Mouse (Mus musculus): ENCODE results near the gene Pcsk5.

Pcsk5 gene

DNA sequence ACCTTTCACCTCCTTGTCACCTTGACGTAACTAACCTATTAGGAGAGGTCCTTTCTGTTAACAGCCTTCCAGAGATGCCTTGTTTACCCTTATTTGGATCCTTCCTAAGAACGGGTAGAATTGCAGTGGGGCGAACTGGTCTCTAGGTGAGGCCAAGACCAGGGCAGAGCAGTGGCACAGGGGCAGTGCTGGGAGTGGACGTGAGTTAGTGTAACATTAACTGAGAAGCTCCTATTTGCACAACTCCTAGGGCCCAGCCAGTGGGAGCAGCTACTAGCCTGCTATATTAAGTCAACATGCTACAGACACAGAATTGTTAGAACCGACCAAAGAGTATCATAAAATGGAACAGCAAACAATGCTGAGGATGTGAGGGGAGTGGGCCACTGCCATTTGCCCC, 30.8 kb downstream of the Pcsk5 start:
- DNase-seq = no peak

DNA sequence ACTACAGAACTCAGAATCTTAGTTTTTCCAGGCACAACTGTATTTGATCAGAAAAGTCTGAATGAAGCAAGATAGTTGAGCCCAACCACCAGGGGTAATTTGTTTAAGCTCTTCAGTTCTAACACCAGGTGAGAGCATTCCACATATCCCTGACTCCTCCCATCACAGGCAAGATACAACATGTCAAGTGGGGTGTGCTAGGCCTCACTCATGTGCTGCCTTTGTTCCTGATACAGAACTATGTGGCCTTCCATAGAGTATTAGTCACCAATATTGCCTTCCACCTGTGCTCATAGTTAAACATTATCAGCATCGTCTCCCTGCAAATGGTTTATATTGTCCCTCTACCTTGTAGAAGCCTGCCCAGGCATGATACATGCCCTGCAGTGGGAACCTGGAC, 36.6 kb downstream of the Pcsk5 start:
- no peak for DNase-seq

DNA sequence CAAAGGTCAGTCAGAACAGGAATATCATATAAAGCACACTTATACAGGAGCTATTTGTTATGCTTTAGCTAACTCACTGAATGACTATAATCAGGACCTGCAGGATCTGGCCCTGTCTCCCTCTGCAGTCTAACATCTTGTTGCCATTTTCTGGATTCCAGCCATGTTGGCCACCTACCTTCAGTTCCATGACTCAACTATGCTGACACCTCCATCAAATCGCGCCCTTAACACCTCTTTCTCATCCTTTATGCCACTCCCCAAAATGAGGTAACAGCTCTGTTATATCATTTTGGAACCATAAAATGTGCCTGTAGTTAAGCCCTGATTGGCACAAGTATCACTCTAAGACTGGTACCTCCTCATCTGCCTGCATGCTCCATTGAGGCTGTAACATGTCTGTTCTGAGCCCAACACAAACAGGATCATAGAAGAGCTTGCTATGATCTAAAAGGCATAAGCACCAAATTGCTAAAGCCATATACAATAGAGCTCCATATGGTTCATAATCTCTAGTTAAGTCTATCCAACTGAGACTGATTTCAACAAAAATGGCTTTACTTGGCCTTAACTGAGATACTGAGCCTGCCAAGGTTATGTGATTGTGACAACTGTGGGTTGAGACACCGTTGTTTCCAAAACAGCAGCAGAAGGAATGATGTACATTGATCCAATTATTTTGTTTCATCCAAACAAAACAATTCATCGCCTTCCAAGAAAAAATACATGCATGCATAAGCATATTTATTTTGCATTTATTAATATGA, 37.8 kb downstream of the Pcsk5 start:
- DNase-seq = no peak

DNA sequence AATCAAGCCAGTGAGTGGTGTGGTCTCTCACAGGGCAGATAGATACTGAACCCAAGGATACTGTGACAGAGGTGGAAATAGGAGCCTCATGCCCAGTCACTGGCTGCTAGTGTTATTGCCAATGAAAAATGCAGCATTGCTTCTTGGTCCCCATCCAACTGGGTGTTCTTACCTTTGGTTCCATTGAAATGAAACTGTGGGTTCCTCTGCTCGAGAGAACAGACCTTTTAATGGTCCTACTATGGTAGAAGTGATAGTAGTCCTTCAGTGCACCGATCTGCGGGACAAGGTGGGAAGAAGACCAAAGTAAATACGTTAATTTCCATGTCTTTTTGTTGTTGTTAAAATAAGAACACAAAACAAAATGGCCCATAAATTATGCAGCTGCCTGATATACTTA, 44.0 kb downstream of the Pcsk5 start:
- no peak for DNase-seq

DNA sequence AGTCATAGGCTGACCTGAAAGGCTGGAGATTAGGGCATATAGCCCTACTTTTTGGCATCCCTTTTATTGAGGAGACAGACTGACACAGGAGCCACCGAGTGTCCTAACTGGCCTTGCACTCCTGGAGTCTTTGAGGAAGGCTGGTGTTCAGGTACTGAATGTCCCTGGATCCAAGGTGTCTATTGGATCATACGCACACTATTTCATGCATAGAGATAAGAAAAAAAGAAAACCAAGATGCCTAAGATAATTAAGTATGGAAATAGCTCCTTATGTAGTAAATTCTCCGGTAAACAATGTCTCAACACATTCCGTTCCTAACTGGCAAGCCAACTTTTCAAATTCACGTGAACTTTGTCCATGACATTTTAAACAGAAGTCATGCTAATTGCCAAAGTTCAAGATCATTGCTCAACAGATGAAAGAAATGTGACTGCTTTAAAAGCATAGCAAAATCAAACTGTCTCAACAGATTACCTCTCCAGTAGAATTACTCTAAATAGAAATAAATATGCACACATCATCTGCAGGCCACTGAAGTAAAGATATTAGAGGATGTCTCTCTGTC, 45.9 kb downstream of the Pcsk5 start:
- DNase-seq = peak in 1 of 2 experiments; percentile 16

DNA sequence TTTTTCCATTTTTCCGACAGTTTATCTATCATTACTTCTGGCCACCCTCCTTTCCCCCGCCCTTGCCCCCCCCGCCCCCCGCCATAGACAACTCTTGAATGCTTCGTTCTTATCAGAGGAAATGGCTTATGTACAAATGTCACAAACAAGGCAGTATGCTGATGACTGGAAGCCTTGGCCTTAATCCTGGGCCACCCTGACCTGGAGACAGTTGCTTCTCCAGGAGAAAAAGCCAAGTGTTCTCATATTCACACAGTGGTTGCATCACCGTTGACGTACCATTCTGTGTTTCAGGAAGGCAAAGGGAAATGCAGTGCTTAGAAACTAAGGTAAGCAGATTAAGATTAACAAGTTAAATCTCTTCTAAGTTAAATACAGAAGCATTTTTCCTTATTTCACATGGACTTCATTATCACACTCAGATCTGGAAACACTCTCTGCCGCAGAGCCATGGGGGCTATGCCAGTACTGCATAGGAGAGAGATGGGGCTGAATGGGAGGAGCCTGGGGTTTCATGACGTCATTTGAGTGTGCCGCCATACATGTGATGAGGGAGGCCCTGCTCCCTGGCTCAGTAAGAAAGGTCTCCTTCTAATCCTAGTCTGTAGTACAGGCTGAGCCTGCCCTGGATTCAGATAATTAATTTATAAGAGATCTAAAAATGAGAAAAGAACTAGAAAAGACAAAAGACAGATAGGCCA, 48.7 kb downstream of the Pcsk5 start:
- peak in 1 of 2 experiments; percentile 43 for DNase-seq

DNA sequence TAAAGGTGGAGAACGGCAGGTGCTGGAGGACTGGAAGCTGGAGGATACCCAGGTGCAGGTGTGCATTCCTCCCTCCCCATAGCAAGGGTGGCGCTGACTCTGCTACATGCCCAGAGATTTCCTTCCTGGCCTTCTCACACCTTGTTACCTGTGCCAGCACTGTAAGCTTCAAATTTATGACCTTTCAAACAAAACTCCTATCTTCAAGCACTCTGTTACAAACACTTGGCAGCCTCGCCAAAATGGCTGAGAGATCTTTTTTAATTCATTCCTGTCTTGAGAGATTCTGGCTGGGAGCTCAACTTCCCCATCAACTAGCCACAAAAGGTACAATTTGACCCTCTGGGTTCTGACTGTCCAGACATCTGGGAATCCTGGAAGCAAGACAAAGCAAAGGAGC, 50.7 kb downstream of the Pcsk5 start:
- no peak for DNase-seq

DNA sequence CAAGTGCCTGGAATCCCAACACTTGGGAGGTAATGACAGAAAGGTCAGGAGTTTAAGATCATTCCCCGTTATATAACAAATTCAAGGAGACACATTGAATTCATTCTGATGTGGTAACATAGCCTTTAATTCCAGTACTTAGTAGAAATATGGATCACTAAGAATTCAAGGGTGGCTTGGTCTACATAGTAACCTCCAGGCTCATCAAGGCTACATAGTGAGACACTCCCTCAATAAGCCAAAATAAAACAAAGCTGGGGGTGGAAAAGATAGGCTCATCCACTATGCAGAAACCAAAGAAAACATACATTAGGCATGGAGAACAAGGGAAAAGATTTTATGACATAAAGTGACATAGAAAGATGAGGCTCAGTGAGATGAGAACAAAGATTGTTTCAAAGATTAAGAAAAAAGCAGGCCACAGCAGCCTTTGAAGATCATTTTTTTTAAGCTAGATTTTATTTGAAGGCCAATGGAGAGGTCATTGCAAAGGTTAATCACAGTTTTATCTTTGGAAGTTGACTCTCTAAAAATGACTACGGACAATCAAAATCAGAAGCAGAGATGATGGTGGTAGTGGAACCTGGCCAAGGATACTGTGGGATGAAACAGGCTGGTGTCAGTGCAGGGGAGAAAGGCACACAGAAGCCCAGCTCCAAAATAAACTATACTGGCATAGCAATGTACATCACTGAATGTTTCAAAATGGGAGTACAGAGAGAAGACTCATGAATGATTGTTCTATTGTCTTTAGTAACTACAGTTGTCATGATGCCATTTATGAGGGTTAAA, 52.8 kb downstream of the Pcsk5 start:
- DNase-seq = no peak

DNA sequence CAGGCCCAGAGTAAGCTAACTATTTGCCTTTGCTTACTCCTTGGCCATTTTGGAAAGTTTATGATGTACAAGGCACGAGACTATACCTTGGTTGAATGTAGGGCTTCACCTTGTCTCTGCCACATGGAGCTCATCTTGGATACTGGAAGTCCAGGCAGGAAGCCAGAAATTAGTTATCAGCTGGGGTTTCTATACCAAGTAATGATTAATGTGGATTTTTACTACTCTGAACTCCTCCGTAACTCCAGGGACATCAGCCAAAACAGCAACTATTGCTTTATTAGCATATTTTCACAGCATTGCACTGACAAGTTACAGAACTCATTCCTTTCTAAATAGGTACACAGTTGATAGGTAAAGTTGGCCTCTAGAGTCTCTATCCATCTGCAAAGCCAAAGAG, 54.2 kb downstream of the Pcsk5 start:
- peak in 1 of 2 experiments; percentile 32 for DNase-seq

DNA sequence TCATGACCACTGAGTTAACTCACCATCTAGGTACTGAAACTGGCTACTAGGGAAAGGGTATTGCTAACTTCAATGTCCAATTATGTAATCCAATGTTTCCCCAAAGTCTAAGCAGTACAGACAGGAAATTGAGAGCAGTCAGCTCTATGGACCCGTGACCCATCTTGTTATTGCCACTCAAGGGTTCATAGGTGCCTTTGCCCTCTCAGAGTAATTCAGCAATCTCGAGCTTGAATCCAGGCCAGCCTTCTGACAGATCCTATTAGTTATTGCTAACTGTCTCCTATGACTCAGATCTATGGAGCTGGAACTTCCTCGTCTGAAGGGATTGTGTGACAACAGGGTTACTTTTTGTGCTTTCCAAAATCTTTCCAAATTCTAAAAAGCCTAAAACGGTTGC, 56.1 kb downstream of the Pcsk5 start:
- DNase-seq = peak; percentile 69 to 77

DNA sequence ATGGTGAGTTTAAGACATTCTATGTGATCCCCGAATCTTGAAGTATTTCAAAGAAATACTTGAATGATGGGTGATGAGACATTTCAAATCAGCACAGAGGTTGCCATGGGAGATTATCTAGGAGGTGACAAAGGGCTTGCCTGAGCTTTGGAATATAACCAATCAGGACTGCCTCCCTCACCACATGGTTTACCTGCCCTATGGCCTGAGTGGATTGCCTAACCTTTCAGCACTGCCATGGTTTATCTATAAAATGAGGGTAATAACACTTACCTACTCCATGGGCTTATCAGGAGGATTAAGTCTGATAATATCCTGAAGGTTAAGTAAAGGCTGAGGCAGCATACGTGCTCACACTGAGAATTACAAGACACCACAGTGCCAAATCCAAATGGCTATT, 61.5 kb downstream of the Pcsk5 start:
- no peak for DNase-seq

DNA sequence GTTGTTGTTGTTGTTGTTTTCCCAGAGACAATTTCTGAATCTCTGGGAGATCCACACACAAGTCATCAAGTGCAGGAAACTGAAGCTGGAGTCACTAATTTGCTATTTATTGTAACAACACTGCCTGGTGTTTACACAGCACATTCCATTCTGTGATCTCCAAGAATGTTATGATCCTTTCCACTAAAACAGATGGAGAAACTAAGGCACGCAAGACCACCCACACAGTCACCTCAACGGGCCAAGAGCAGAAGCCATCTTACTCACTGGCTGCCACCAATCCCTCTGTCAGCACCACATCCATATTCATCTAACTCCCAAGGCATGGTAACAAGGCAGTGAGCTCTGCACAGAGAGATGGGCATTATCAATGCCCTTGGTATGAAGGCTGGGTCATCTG, 62.3 kb downstream of the Pcsk5 start:
- DNase-seq = no peak

DNA sequence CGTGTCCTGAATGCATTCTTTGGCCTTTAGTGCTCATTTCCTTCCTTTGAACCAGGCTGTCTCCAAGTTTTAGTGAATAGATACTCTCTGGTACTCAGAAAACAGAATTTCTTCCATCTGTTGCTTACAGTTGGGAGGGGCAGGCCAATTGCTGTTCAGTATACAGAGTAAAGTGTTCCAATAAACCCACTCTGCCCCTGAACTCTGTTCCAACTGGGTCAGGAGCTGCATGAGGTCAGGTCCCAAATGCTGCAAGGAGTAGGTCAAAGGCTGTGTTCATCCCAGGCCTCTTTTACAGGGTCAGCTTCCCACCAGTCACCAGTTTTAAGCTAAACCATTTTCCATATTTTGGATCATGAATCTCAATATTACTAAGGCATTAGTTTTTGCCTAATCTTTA, 63.4 kb downstream of the Pcsk5 start:
- DNase-seq = peak in 1 of 2 experiments; percentile 46

DNA sequence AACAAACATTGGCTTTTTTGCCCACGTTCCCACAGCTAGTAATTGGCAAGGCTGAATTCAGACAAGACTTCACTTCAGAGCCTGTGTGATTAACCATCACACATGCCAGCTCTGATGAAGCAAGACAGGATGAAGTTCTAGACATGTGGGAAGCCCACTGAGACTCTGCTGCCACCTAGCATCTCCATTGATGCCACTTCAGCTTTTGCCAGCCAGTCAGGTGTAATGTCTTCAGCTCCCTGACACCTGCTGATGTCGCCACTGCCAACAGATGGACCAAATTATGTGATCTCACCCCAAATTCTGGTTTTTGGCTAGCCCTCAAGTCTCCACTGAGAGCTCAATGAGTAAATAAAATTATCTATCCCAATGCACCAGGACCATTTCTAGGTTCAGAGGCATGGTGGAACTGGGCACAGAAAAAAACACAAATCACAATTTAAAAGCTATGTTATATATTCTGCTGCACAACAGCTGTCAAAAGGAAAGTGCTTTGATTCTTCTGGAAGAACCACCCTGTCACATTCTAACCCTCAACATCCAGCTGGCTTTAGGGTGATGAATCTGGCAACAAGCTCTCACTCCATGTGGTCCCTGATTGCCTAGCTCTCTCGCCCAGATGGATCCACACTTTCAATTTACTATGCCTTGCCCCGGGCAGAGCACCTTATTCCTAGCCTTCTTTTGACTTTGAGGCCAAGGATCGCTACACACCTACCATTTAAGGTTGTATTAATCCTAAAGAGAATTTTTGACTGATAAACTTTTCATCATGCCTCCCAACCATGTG, 67.6 kb downstream of the Pcsk5 start:
- peak; percentile 21 to 45 for DNase-seq

DNA sequence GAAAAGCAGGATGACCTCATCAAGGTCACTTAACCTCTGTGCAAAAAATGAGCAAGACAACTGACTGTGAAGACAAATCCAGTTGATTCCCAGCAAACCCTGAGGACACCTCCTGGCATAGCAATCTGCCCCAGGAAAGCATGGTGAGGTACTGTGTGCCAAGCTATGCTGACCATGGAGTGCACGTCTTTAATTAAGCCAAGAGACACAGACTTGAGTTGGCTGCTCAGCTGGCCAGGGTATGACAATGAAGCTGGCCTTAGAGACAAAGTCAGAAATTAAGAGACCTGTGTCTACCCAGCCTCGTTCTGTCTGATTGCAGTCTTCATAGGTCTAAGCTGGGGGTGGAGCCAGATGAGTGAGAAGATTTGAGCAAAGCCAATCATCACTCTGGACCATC, 72.4 kb downstream of the Pcsk5 start:
- DNase-seq = no peak

DNA sequence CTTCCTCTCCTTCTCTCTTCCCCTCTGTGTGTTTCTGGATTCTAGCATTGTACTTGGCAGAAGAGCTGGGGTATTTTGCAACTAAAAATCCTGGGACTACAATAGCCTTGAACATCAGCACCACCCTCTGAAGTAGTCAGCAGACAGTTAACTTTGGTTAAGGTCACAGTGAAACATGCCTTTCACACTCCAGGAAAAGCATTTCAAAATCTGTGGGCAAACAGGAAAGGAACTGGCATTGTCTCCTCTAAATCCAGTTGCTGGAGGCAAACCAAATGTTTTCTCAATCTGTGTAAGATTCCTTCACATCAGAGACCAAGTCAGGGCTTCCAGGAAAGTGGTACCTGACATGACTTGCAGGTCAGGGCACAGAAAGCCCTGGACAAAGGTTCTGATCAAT, 74.7 kb downstream of the Pcsk5 start:
- DNase-seq = no peak

DNA sequence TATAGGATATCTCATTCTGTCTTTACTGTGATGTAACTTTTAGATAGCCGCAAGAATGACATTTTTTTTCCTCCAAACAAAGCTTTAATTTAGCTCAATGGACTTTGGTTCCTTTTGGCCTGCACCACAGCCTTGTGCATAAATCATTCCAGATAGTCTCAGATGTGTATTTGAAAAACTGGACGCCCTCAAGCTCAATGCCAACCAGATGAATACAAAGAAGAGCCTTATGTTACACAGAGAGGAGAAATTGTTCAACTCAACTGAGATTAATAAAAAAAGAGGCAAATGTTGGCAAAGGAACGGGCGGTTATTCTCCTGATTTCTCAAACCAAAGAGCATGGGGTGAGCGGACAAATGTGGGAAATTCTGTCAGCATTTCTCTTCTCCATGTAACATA, 75.8 kb downstream of the Pcsk5 start:
- DNase-seq = no peak

DNA sequence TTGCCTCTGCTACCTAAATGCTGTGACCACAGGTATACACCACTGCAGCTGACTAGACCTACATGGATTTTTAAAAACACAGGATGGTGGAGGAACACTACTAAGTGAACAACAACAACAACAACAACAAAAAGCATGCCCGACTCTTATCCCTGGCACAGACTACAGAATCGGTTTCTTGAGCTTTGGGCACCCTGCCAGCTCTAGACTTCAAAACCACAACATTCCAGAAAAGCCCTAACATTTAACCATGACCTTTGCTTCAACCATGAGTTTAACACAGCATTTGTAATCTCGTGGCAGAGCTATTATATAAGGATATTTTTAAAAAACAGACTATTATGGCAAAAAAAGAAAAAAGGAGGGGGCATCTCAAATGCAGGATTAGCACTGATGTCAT, 84.6 kb downstream of the Pcsk5 start:
- DNase-seq = peak in 1 of 2 experiments; percentile 41

DNA sequence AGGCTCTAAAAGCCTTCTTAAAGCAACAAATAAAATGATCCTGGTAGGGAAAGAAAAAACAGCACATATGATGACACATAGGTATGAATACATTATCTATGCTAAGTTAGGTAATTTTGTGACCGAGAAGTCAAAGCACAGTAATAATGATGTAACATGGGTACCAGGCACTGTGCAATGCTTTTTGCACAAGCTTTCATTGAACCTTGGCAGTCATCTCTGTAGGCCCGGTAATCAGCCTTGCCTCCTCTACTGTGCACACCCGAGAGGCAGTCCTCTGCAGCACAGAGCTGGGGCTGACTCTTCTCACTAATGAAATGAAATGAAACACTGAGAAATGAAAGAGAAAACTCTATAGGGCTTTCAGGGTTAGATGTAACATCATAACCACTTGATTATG, 89.1 kb downstream of the Pcsk5 start:
- no peak for DNase-seq

DNA sequence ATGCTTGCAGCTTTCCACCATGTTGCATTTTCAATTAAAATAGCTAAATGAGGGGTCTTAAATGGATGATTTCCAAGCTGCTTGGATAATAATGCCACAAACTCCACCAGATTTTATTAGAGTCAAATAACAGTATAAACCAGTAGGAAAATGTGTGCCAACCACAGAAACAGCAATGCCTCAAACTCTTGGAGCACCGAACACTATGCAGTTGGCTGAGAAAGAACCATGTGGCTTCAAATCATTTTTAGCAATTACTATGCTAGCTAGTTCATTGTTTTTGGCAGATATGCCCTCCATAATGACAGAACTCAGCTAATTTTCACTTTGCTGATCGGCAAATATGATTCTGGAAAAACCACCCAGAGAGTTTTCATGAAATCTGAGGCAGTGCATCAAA, 92.1 kb downstream of the Pcsk5 start:
- no peak for DNase-seq

DNA sequence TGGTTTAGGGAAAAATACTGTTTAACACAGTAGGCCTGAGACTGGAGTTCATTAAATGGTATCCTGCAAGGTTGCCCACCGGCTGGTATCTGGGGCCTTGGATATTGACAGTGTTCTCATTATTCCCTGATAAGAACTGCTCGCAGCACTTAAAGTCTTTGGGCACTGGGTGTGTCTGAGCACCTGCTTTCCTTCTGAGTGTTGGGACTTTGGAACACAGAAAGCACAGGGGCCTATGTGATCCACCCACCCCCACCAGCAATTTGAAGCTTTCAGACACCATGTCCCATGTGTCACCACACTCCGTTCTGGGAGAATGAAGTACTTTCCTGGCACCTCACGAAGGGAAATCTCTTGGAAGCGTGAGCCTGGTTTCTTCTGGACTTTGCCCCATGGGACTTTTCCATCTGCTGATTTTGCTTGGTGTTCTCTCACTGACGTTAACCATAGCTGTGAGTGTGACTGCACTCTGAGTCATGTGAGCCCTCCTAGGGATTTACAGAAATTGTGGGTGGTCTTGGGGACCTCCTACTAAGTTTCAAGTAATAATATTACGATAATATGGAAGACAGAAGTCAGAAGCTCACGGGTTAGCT, 92.9 kb downstream of the Pcsk5 start:
- peak; percentile 39 to 61 for DNase-seq

DNA sequence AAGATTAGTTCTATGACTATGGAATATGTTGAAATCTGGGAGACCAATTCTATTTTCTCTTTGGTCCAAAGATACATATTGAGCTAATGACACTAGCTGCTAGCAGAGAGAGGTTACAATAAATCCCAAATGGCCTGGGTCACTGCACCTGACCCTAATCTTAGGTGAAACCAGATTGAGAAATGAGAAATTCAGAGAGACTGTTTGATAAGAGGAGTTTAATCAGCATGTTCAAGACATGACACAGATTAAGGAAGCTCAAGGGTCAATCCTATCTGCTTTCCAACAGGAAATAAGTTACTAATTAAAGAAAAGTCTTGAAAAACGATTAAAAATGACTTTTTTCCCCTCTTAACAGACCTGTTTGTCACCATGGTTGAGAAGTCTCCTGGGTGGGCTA, 96.0 kb downstream of the Pcsk5 start:
- no peak for DNase-seq
